Mouse (Mus musculus) C2C12 (cell line): ENCODE data around the gene AC140267.1. TPM values are rescaled to one million over a fixed set of nuclear protein-coding genes. Genes with fewer than 3 reads are reported as not detected.

Experiments used
- H3K27me3 ChIP-seq: one replicate; pipeline ENCODE4 v1.6.1; 2011; ENCODE audit not compliant: control insufficient read depth, insufficient read depth, insufficient read length
- H3K36me3 ChIP-seq: one replicate; pipeline ENCODE4 v1.6.1; 2011; ENCODE audit not compliant: control insufficient read depth, insufficient read depth
- H3K4me3 ChIP-seq: one replicate; pipeline ENCODE4 v1.5.1; 2011; ENCODE audit warnings: mild to moderate bottlenecking, control low read depth; ENCODE audit not compliant: poor library complexity, insufficient read depth, severe bottlenecking
- H3K79me2 ChIP-seq: one replicate; pipeline ENCODE4 v1.6.1; 2011; ENCODE audit not compliant: control insufficient read depth, insufficient read depth
- H3K79me3 ChIP-seq: one replicate; pipeline ENCODE4 v1.6.1; 2011; ENCODE audit warnings: low read depth, control low read depth
- H3ac ChIP-seq: one replicate; pipeline ENCODE3; 2011; ENCODE audit warnings: low read depth; ENCODE audit not compliant: control insufficient read depth, insufficient read length
- CEBPB ChIP-seq: IDR thresholded peaks from one replicate; pipeline ENCODE4 v1.6.1; 2011; ENCODE audit warnings: low read depth, mild to moderate bottlenecking, control low read depth, moderate library complexity
- CTCF ChIP-seq: IDR thresholded peaks from one replicate; pipeline ENCODE4 v1.5.1; 2011; ENCODE audit not compliant: control insufficient read depth, insufficient read depth, insufficient read length
- FOSL1 ChIP-seq: IDR thresholded peaks from one replicate; pipeline ENCODE4 v1.8.0; 2011; ENCODE audit warnings: mild to moderate bottlenecking, low read length; ENCODE audit not compliant: poor library complexity, insufficient read depth, severe bottlenecking
- MAX ChIP-seq: IDR thresholded peaks from one replicate; pipeline ENCODE4 v1.6.1; 2011; ENCODE audit warnings: mild to moderate bottlenecking, control low read depth
- MYOD1 ChIP-seq: IDR thresholded peaks from one replicate; pipeline ENCODE4 v1.6.1; 2011; ENCODE audit warnings: low read depth; ENCODE audit not compliant: control insufficient read depth, insufficient read length
- MYOG ChIP-seq: IDR thresholded peaks from one replicate; pipeline ENCODE4 v1.6.1; 2011; ENCODE audit not compliant: control insufficient read depth, insufficient read length; ENCODE audit errors: extremely low read depth
- USF1 ChIP-seq: IDR thresholded peaks from one replicate; pipeline ENCODE4 v1.6.1; 2011; ENCODE audit warnings: low read depth, mild to moderate bottlenecking, control low read depth, moderate library complexity
- polyA plus RNA-seq: library from polyadenylated mRNA; unstranded; fragments of >200 nt; fragmentation: generic; extraction: Trizol; gene quantifications from one replicate; pipeline ENCODE4 v1.2.1, GENCODE M21; 2012; ENCODE audit warnings: missing spikeins

AC140267.1 gene
- polyA plus RNA-seq, 1 experiment: not detected

DNA sequence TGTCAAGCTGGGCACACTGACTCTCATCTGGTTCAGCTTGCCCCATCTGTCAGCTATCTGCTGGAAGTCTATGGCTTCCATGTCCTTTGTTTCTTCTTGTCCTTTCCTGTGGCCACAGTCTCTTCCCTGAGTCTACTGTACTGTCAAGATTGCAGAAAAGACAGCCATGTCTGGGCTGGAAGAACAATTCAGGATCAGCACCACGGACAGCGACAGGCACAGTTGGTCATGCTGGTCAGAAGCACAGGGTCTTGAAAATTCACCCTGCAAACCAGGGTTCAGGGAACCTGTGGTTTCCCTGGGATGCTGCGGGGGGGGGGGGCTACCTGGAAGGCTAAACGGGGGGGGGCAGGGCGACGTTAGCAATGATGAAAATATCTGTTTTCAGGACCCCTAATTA lies 42.0 kb downstream of the AC140267.1 start:
- Histone ChIP-seq H3K27me3 (peaks cover 32% of the 10 kb centered on the region), H3K79me3 (no peaks in the 10 kb centered on the region), H3ac (no peak overlapping the region), H3K4me3 (no peak overlapping the region), H3K36me3 (no peaks in the 10 kb centered on the region), H3K79me2 (no peaks in the 10 kb centered on the region)
- TF ChIP-seq FOSL1 (no peak), USF1 (no peak), MYOD1 (no peak), MAX (peak; percentile 54), CEBPB (no peak)

DNA sequence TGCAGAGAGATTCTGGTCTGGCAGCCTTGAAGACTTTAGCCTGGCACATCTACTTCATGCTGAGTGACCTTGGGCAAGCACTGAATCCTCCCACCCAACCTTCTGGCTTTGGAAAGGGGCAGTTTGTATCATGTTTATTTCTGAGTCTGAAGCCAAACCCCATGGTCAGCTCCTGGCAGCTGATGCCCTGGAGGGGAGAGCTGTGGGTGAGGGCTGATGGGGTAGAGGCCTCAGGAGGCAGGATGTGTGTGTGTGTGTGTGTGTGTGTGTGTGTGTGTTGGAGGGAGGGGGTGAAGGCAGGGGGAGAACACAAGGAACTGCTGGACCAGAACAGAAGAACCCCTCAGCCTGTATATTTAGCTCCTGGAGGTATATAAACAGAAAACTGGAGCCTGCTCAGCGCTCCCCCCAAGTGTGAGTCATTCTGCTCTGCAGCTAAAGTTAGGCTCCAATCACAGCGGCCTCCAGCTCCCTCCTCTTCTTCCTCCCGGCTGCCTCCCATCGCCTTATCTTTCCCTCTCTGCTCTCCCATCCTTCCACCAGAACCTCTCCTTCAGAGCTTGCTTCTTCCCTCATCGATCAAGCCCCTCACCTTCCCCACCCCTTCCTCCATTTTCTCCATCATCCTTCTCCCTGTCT lies 42.6 kb downstream of the AC140267.1 start:
- Histone ChIP-seq H3K79me3 (no peaks in the 10 kb centered on the region), H3K27me3 (peaks cover 37% of the 10 kb centered on the region), H3K36me3 (no peaks in the 10 kb centered on the region), H3ac (no peak overlapping the region), H3K4me3 (no peak overlapping the region), H3K79me2 (no peaks in the 10 kb centered on the region)
- TF ChIP-seq CEBPB: no peak
- no peak for TF ChIP-seq MAX
- TF ChIP-seq USF1: no peak
- no peak for TF ChIP-seq CTCF
- no peak for TF ChIP-seq MYOG
- no peak for TF ChIP-seq FOSL1
- no peak for TF ChIP-seq MYOD1

DNA sequence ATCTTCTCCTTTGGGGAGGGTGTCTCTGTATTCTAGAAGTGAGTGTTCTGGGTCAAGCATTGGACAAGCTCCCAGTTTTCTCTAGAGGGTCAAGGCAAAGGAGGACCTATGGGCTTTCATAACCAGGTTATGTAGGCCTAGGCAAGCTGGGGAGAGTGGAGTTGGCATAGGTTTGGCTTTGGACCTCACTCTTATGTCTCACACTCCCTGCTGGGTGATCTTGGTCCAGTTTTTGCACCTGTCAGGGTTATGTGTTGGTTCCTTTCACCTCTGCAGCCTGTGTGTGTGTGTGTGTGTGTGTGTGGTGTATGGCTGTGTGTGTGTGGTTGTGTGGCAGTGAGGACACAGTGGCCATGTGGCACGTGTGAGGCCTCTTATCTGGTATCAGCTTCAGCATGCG lies 43.4 kb downstream of the AC140267.1 start:
- no peak overlapping the region for H3ac ChIP-seq
- TF ChIP-seq MAX (no peak), MYOG (no peak), FOSL1 (no peak), CEBPB (no peak), CTCF (no peak), USF1 (no peak), MYOD1 (no peak)
- H3K79me2 ChIP-seq: no peaks in the 10 kb centered on the region
- no peak overlapping the region for H3K4me3 ChIP-seq
- H3K27me3 ChIP-seq: peaks cover 45% of the 10 kb centered on the region
- H3K36me3 ChIP-seq: no peaks in the 10 kb centered on the region
- H3K79me3 ChIP-seq: no peaks in the 10 kb centered on the region

DNA sequence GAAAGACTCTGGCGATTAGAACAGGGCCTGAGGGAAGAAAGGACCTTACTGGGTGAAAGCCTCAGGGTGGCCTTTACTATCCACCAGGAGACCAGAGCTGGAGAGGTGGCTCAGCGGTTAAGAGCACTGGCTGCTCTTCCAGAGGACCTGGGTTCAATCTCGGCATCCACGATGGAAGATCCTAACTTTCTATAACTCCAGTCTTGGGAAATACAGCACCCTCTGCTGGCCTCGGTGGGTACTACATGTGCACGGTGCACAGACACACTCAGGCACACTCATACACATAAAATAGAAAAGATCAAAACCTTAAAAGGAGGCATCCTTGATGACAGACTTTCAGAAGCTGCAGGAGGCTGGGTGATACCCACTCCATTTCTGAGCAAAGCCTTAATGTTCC lies 45.0 kb downstream of the AC140267.1 start:
- Histone ChIP-seq H3ac (no peak overlapping the region), H3K27me3 (peaks cover 58% of the 10 kb centered on the region)

More for the DNA sequence above, 45.0 kb downstream of the AC140267.1 start:
- Histone ChIP-seq H3K79me3 (no peaks in the 10 kb centered on the region), H3K36me3 (no peaks in the 10 kb centered on the region), H3K79me2 (no peaks in the 10 kb centered on the region), H3K4me3 (no peak overlapping the region)
- TF ChIP-seq CTCF (peak; percentile 52), FOSL1 (no peak)

Other genes with a start within 250 kb of the AC140267.1 start
- gene Pdgfb, start 220.9 kb upstream of the AC140267.1 start, polyA plus RNA-seq: 27.2 TPM
- gene Syngr1, start 144.5 kb upstream of the AC140267.1 start, polyA plus RNA-seq: 7.9 TPM
- 1,181 TPM for gene Rpl3, start 144.0 kb upstream of the AC140267.1 start, polyA plus RNA-seq
- gene Tab1, start 102.7 kb upstream of the AC140267.1 start, polyA plus RNA-seq: 30.2 TPM
- 19.2 TPM for gene Mgat3, start 62.1 kb upstream of the AC140267.1 start, polyA plus RNA-seq
- gene Mief1, start 1.8 kb upstream of the AC140267.1 start, polyA plus RNA-seq: 27.3 TPM
- gene Atf4, start 19.3 kb downstream of the AC140267.1 start, polyA plus RNA-seq: 507 TPM
- gene Rps19bp1, start 28.5 kb downstream of the AC140267.1 start, polyA plus RNA-seq: 223 TPM
- gene Cacna1i, start 51.4 kb downstream of the AC140267.1 start, polyA plus RNA-seq: not detected